20 mouse cellular contexts compared by ENCODE assay signal in genomic region chr11:117538732-117539131, GRCm38 (mm10). TPM values are rescaled to one million over a fixed set of nuclear protein-coding genes. Genes with fewer than 3 reads are reported as not detected.
"Had no signal": no experiment of that assay in that cellular context is flagged by ENCODE, and none has a peak within 500 bp of the region (broad histone marks: within the 10 kb centered on the region; RNA-seq: fewer than 3 reads in every experiment).

No protein-coding gene starts in this region.

- H3K4me2 ChIP-seq: limb, embryonic 12.5 days; midbrain, embryonic 15.5 days; neural tube, embryonic 13.5 days; stomach, embryonic 15.5 days had no signal

- H3K36me3 ChIP-seq: limb, embryonic 12.5 days; midbrain, embryonic 10.5 days; midbrain, embryonic 15.5 days; neural tube, embryonic 13.5 days; stomach, embryonic 15.5 days had no signal

- H3K9ac ChIP-seq: limb, embryonic 12.5 days; liver, embryonic 14.5 days; midbrain, embryonic 15.5 days; neural tube, embryonic 13.5 days; stomach, embryonic 15.5 days had no signal

- H3K27me3 ChIP-seq: limb, embryonic 12.5 days; midbrain, embryonic 15.5 days; neural tube, embryonic 13.5 days; stomach, embryonic 15.5 days had no signal

- ATAC-seq: lung, postnatal 0 days; midbrain, embryonic 15.5 days had no signal

- DNase-seq: kidney, adult 11 months; kidney, postnatal 10 days; kidney, postnatal 4 days; liver; lung, adult 18-20 months; lung, postnatal 4 days; right cerebral cortex, postnatal 14 days; thymus, adult 2 months; thymus, postnatal 25 days had no signal

- H3K4me3 ChIP-seq: limb, embryonic 12.5 days; midbrain, embryonic 10.5 days; midbrain, embryonic 15.5 days; neural tube, embryonic 13.5 days; stomach, embryonic 15.5 days had no signal

- H3K27ac ChIP-seq: limb, embryonic 12.5 days; liver, embryonic 14.5 days; midbrain, embryonic 10.5 days; midbrain, embryonic 15.5 days; neural tube, embryonic 13.5 days; stomach, embryonic 15.5 days had no signal

- H3K9me3 ChIP-seq: limb, embryonic 12.5 days; midbrain, embryonic 10.5 days; midbrain, embryonic 15.5 days; neural tube, embryonic 13.5 days; stomach, embryonic 15.5 days had no signal

RNA-seq across cellular contexts. Expression of gene Gm11733, which starts 54.6 kb away (rescaled TPM):
- total RNA-seq: megakaryocyte, adult 5-6 weeks had no signal
- polyA plus RNA-seq: kidney, embryonic 14.5 days; limb, embryonic 12.5 days; liver, embryonic 14.5 days; lung, postnatal 0 days; midbrain, embryonic 15.5 days; neural tube, embryonic 13.5 days; spleen, adult 2 months; stomach, embryonic 15.5 days; testis, adult 2 months; thymus, adult 2 months had no signal
